Mouse (Mus musculus): Measurements from ENCODE around the gene Slc44a1.

- no peak for TF ChIP-seq CTCF (IDR thresholded peaks at IDR 0.05; ENCODE audit: extremely low read depth, insufficient read depth, low read length)
- TF ChIP-seq POLR2A (IDR thresholded peaks at IDR 0.05; ENCODE audit: extremely low read depth, insufficient read depth, low read length) = no peak
These were observed 220.5 kb downstream of the Slc44a1 start for GRCm38 (mm10) chr4:53660711-53661110.
